Mouse (Mus musculus) liver, embryonic 15.5 days (tissue): ENCODE measurements at regions not wholly inside any gene's neighbourhood (a gene's known extent, or its start where the extent isn't known, plus 50 kb on each side); places are given as distances from the start of the nearest gene placed in this dataset.

ENCODE experiments used
- ATAC-seq: fragments of 200-750 bp; cut with Nextera tagmentation; 2 replicates; pipeline ENCODE4 v1.8.0; 2017; ENCODE audit warnings: moderate number of reproducible peaks, mild to moderate bottlenecking, moderate library complexity; ENCODE audit not compliant: insufficient read depth
- H3K27ac ChIP-seq: fragments of 300-500 bp; sonication (generic); replicated peaks from 2 replicates; pipeline ENCODE4 v1.5.1; 2015; ENCODE audit warnings: mild to moderate bottlenecking, inconsistent platforms
- H3K27me3 ChIP-seq: fragments of 300-500 bp; sonication (generic); 2 replicates; pipeline ENCODE4 v1.6.1; 2015; ENCODE audit warnings: mild to moderate bottlenecking, inconsistent platforms
- H3K36me3 ChIP-seq: fragments of 300-500 bp; sonication (generic); replicated peaks from 2 replicates; pipeline ENCODE4 v1.6.1; 2015; ENCODE audit warnings: moderate library complexity, mild to moderate bottlenecking, inconsistent platforms
- H3K4me1 ChIP-seq: fragments of 300-500 bp; sonication (generic); replicated peaks from 2 replicates; pipeline ENCODE4 v1.6.1; 2015; ENCODE audit warnings: inconsistent platforms
- H3K4me2 ChIP-seq: fragments of 300-500 bp; sonication (generic); 2 replicates; pipeline ENCODE4 v1.6.1; 2015; ENCODE audit warnings: moderate library complexity, mild to moderate bottlenecking, inconsistent platforms
- H3K4me3 ChIP-seq: fragments of 300-500 bp; sonication (generic); replicated peaks from 2 replicates; pipeline ENCODE4 v1.5.1; 2015; ENCODE audit warnings: mild to moderate bottlenecking, inconsistent platforms
- H3K9ac ChIP-seq: fragments of 300-500 bp; sonication (generic); 2 replicates; pipeline ENCODE4 v1.6.1; 2015; ENCODE audit warnings: moderate library complexity, mild to moderate bottlenecking, inconsistent platforms
- H3K9me3 ChIP-seq: fragments of 300-500 bp; sonication (generic); replicated peaks from 2 replicates; pipeline ENCODE4 v1.6.1; 2016; ENCODE audit warnings: inconsistent platforms
- WGBS: fragments of 180-500 bp; shearing (Covaris S2); methylation state at CpG from one replicate; pipeline ENCODE4 v1.1.7; 2015; ENCODE audit warnings: mixed read lengths; ENCODE audit not compliant: insufficient replicate concordance; 5-methylcytosine and 5-hydroxymethylcytosine counted together

- no peak for ATAC-seq
- Histone ChIP-seq H3K4me1 (peaks cover 3% of the 10 kb centered on the region; the same call in 1 of the 2 replicates), H3K9me3 (no peaks in the 10 kb centered on the region), H3K27me3 (no peaks in the 10 kb centered on the region), H3K27ac (no peak overlapping the region), H3K36me3 (no peaks in the 10 kb centered on the region), H3K4me2 (no peak overlapping the region), H3K4me3 (no peak overlapping the region), H3K9ac (no peak overlapping the region)
- WGBS: 51% methylated on average over 4 of the region's 4 CpGs
Measured at GRCm38 (mm10) chr1:105170114-105170506, 186.4 kb downstream of the Rnf152 start.

GRCm38 (mm10) chr1:105169455-105170113 is 186.9 kb downstream of the Rnf152 start:
- WGBS: 71% methylated on average over 1 of the region's 1 CpGs
- Histone ChIP-seq H3K27ac (no peak overlapping the region), H3K36me3 (no peaks in the 10 kb centered on the region)

GRCm38 (mm10) chr1:105168808-105169207 is 187.7 kb downstream of the Rnf152 start:
- no peak overlapping the region for H3K9ac ChIP-seq
- H3K27me3 ChIP-seq: no peaks in the 10 kb centered on the region
- H3K4me2 ChIP-seq: no peak overlapping the region
- ATAC-seq: no peak
- WGBS: 47% methylated on average over 1 of the region's 1 CpGs
- H3K4me1 ChIP-seq: no peaks in the 10 kb centered on the region
- no peak overlapping the region for H3K4me3 ChIP-seq
- no peaks in the 10 kb centered on the region for H3K36me3 ChIP-seq
- H3K27ac ChIP-seq: no peak overlapping the region
- H3K9me3 ChIP-seq: no peaks in the 10 kb centered on the region

More at GRCm38 (mm10) chr1:105169455-105170113, 186.9 kb downstream of the Rnf152 start:
- no peak overlapping the region for H3K4me2 ChIP-seq
- H3K4me1 ChIP-seq: no peaks in the 10 kb centered on the region
- no peaks in the 10 kb centered on the region for H3K27me3 ChIP-seq
- no peaks in the 10 kb centered on the region for H3K9me3 ChIP-seq
- no peak overlapping the region for H3K9ac ChIP-seq
- H3K4me3 ChIP-seq: no peak overlapping the region
- no peak for ATAC-seq

GRCm38 (mm10) chr1:105157459-105158124 is 198.9 kb downstream of the Rnf152 start:
- 28% methylated on average over 2 of the region's 2 CpGs for WGBS
- Histone ChIP-seq H3K9me3 (no peaks in the 10 kb centered on the region), H3K27ac (no peak overlapping the region), H3K4me3 (no peak overlapping the region), H3K36me3 (no peaks in the 10 kb centered on the region), H3K4me2 (no peak overlapping the region), H3K27me3 (no peaks in the 10 kb centered on the region), H3K4me1 (no peaks in the 10 kb centered on the region), H3K9ac (no peak overlapping the region)
- no peak for ATAC-seq

- ATAC-seq: no peak
Measured at GRCm38 (mm10) chr1:105152175-105152828, 204.2 kb downstream of the Rnf152 start.

GRCm38 (mm10) chr1:105151466-105151846 is 205.1 kb downstream of the Rnf152 start:
- WGBS: 50% methylated on average over 1 of the region's 1 CpGs
- Histone ChIP-seq H3K27me3 (no peaks in the 10 kb centered on the region), H3K36me3 (no peaks in the 10 kb centered on the region), H3K9me3 (no peaks in the 10 kb centered on the region), H3K9ac (no peak overlapping the region), H3K4me3 (no peak overlapping the region), H3K4me1 (no peaks in the 10 kb centered on the region), H3K4me2 (no peak overlapping the region), H3K27ac (no peak overlapping the region)
- ATAC-seq: no peak

More at GRCm38 (mm10) chr1:105152175-105152828, 204.2 kb downstream of the Rnf152 start:
- H3K9ac ChIP-seq: no peak overlapping the region
- no peak overlapping the region for H3K4me3 ChIP-seq
- no peaks in the 10 kb centered on the region for H3K4me1 ChIP-seq
- no peaks in the 10 kb centered on the region for H3K27me3 ChIP-seq
- H3K36me3 ChIP-seq: no peaks in the 10 kb centered on the region
- H3K27ac ChIP-seq: no peak overlapping the region
- WGBS: 48% methylated on average over 6 of the region's 6 CpGs
- no peaks in the 10 kb centered on the region for H3K9me3 ChIP-seq
- H3K4me2 ChIP-seq: no peak overlapping the region

GRCm38 (mm10) chr1:105150624-105151465 is 205.7 kb downstream of the Rnf152 start:
- Histone ChIP-seq H3K27me3 (no peaks in the 10 kb centered on the region), H3K27ac (no peak overlapping the region), H3K4me2 (no peak overlapping the region), H3K9me3 (no peaks in the 10 kb centered on the region), H3K4me1 (no peaks in the 10 kb centered on the region), H3K36me3 (no peaks in the 10 kb centered on the region), H3K9ac (no peak overlapping the region), H3K4me3 (no peak overlapping the region)
- WGBS: 67% methylated on average over 12 of the region's 12 CpGs
- no peak for ATAC-seq

GRCm38 (mm10) chr1:105148792-105149191 is 207.7 kb downstream of the Rnf152 start:
- Histone ChIP-seq H3K4me3 (no peak overlapping the region), H3K4me2 (no peak overlapping the region), H3K27me3 (no peaks in the 10 kb centered on the region), H3K9ac (no peak overlapping the region), H3K4me1 (no peaks in the 10 kb centered on the region), H3K27ac (no peak overlapping the region), H3K9me3 (no peaks in the 10 kb centered on the region), H3K36me3 (no peaks in the 10 kb centered on the region)
- ATAC-seq: no peak
- 49% methylated on average over 2 of the region's 2 CpGs for WGBS

- H3K9ac ChIP-seq: no peak overlapping the region
- no peaks in the 10 kb centered on the region for H3K4me1 ChIP-seq
- H3K27me3 ChIP-seq: no peaks in the 10 kb centered on the region
- no peak for ATAC-seq
- no peaks in the 10 kb centered on the region for H3K9me3 ChIP-seq
- no peak overlapping the region for H3K27ac ChIP-seq
- no peaks in the 10 kb centered on the region for H3K36me3 ChIP-seq
- H3K4me2 ChIP-seq: no peak overlapping the region
- H3K4me3 ChIP-seq: no peak overlapping the region
Measured at GRCm38 (mm10) chr1:105148048-105148447, 208.5 kb downstream of the Rnf152 start.

GRCm38 (mm10) chr1:105123936-105124335 is 232.6 kb downstream of the Rnf152 start:
- no peaks in the 10 kb centered on the region for H3K4me1 ChIP-seq
- ATAC-seq: no peak
- H3K4me3 ChIP-seq: no peak overlapping the region
- 42% methylated on average over 4 of the region's 4 CpGs for WGBS
- H3K36me3 ChIP-seq: no peaks in the 10 kb centered on the region
- no peak overlapping the region for H3K4me2 ChIP-seq
- no peak overlapping the region for H3K27ac ChIP-seq
- no peaks in the 10 kb centered on the region for H3K9me3 ChIP-seq
- no peaks in the 10 kb centered on the region for H3K27me3 ChIP-seq
- no peak overlapping the region for H3K9ac ChIP-seq

GRCm38 (mm10) chr1:105117888-105118287 is 238.6 kb downstream of the Rnf152 start:
- Histone ChIP-seq H3K36me3 (no peaks in the 10 kb centered on the region), H3K27me3 (no peaks in the 10 kb centered on the region), H3K27ac (no peak overlapping the region), H3K4me2 (no peak overlapping the region), H3K4me1 (no peaks in the 10 kb centered on the region), H3K9ac (no peak overlapping the region), H3K4me3 (no peak overlapping the region), H3K9me3 (no peaks in the 10 kb centered on the region)
- ATAC-seq: no peak
- 59% methylated on average over 2 of the region's 2 CpGs for WGBS
